Comparison of ENCODE assay signal across 14 mouse cellular contexts in the genomic region with DNA sequence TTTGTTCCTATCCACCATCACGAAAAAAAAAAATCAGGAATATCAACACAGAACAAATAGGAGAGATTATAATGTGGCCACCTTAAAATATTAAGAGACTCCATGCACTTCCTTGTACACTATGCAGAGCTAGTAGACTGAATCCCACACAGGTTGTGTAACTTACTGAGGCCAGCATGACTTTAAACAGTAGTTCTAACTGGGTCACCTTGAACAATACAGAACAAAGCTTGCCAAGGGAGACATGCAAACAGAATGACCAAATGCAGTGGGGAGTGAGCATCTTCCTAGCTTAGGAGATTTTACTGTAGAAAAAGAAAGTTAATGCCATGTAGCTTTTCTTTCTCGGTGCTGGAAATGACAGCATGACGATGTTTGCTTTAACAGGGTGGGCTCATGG. TPM values are rescaled to one million over a fixed set of nuclear protein-coding genes. Genes with fewer than 3 reads are reported as not detected.
DNase-seq lines count a peak whose midpoint lies in the region; ATAC-seq and TF ChIP-seq lines count a peak whose summit lies in the region.
"Had no signal": no experiment of that assay in that cellular context is flagged by ENCODE, and none has a peak within 500 bp of the region (broad histone marks: within the 10 kb centered on the region; RNA-seq: fewer than 3 reads in every experiment).

No protein-coding gene starts in this region.

- H3K4me1 ChIP-seq in heart, embryonic 15.5 days (replicated peaks): peaks cover 31% of the 10 kb centered on the region
- peaks cover 23% of the 10 kb centered on the region for H3K4me1 ChIP-seq in heart, embryonic 11.5 days (ENCODE audit: control insufficient read depth, insufficient read depth, low read length)
- H3K4me1 ChIP-seq in forebrain, embryonic 15.5 days: peaks cover 49% of the 10 kb centered on the region
- H3K4me1 ChIP-seq in midbrain, postnatal 0 days (ENCODE audit: insufficient read depth, low read length): peaks cover 13% of the 10 kb centered on the region

- no peak overlapping the region for H3K4me2 ChIP-seq in heart, embryonic 15.5 days
- H3K4me2 ChIP-seq in heart, embryonic 11.5 days: no peak overlapping the region
- H3K4me2 ChIP-seq in forebrain, embryonic 15.5 days (replicated peaks): no peak overlapping the region
- no peak overlapping the region for H3K4me2 ChIP-seq in midbrain, postnatal 0 days (ENCODE audit: low read depth, low read length, poor library complexity, severe bottlenecking)
- H3K4me2 ChIP-seq: limb, embryonic 13.5 days had no signal

- no peak overlapping the region for H3K9ac ChIP-seq in heart, embryonic 15.5 days
- no peak overlapping the region for H3K9ac ChIP-seq in heart, embryonic 11.5 days (ENCODE audit: low read depth, low read length)
- H3K9ac ChIP-seq in forebrain, embryonic 15.5 days (replicated peaks): no peak overlapping the region
- H3K9ac ChIP-seq in midbrain, postnatal 0 days (replicated peaks; ENCODE audit: low read length, poor library complexity, severe bottlenecking): no peak overlapping the region
- H3K9ac ChIP-seq: limb, embryonic 13.5 days had no signal

- intact Hi-C loops in left cerebral cortex, adult 2 months (cut with DNase I): no loop called here
- intact Hi-C loops in left cerebral cortex, postnatal 25 days (cut with DNase I): no loop called here

- H3K4me3 ChIP-seq in heart, embryonic 15.5 days: no peak overlapping the region
- no peak overlapping the region for H3K4me3 ChIP-seq in heart, embryonic 11.5 days (ENCODE audit: low read depth, low read length)
- no peak overlapping the region for H3K4me3 ChIP-seq in left cerebral cortex, adult 2 months
- no peak overlapping the region for H3K4me3 ChIP-seq in forebrain, embryonic 15.5 days
- H3K4me3 ChIP-seq in midbrain, postnatal 0 days (ENCODE audit: low read depth, low read length): no peak overlapping the region
- H3K4me3 ChIP-seq: limb, embryonic 13.5 days had no signal

- ATAC-seq in heart, embryonic 15.5 days (replicated peaks; ENCODE audit: insufficient number of reproducible peaks, insufficient read depth, low FRiP score, low read depth): no peak
- no peak for ATAC-seq in heart, embryonic 11.5 days (replicated peaks; ENCODE audit: insufficient number of reproducible peaks, low FRiP score, low TSS enrichment)
- ATAC-seq in forebrain, embryonic 15.5 days (replicated peaks): no peak
- ATAC-seq in midbrain, postnatal 0 days (ENCODE audit: low FRiP score): no peak

- no peaks in the 10 kb centered on the region for H3K27me3 ChIP-seq in heart, embryonic 15.5 days
- no peaks in the 10 kb centered on the region for H3K27me3 ChIP-seq in heart, embryonic 11.5 days (ENCODE audit: control insufficient read depth, insufficient read depth, low read length)
- no peaks in the 10 kb centered on the region for H3K27me3 ChIP-seq in forebrain, embryonic 15.5 days
- no peaks in the 10 kb centered on the region for H3K27me3 ChIP-seq in midbrain, postnatal 0 days (ENCODE audit: insufficient read depth, low read length)
- H3K27me3 ChIP-seq: CH12.LX; limb, embryonic 13.5 days had no signal

- no peak for DNase-seq in left cerebral cortex, adult 2 months (ENCODE audit: extremely low spot score in 1 of 2, low spot score in 2 of 2)
- DNase-seq in left cerebral cortex, postnatal 25 days (ENCODE audit: low spot score in 2 of 2): no peak
- DNase-seq in midbrain, postnatal 0 days (ENCODE audit: low spot score): no peak
- no peak for DNase-seq in cerebellum, adult 8-10 months
- no peak for DNase-seq in adipocyte (ENCODE audit: low spot score)
- DNase-seq: adrenal gland, postnatal 36 days; cerebellum, adult 2 months; layer of hippocampus, adult 9-11 months had no signal

- WGBS in heart, embryonic 15.5 days: 72% methylated on average over 3 of the region's 3 CpGs
- 76% methylated on average over 3 of the region's 3 CpGs for WGBS in heart, embryonic 11.5 days (ENCODE audit: insufficient replicate concordance)
- 75% methylated on average over 3 of the region's 3 CpGs for WGBS in forebrain, embryonic 15.5 days
- 74% methylated on average over 3 of the region's 3 CpGs for WGBS in midbrain, postnatal 0 days

- H3K36me3 ChIP-seq in heart, embryonic 15.5 days: no peaks in the 10 kb centered on the region
- no peaks in the 10 kb centered on the region for H3K36me3 ChIP-seq in heart, embryonic 11.5 days (ENCODE audit: control insufficient read depth, insufficient read depth, low read length)
- no peaks in the 10 kb centered on the region for H3K36me3 ChIP-seq in forebrain, embryonic 15.5 days
- no peaks in the 10 kb centered on the region for H3K36me3 ChIP-seq in midbrain, postnatal 0 days (ENCODE audit: insufficient read depth, low read length)
- H3K36me3 ChIP-seq: limb, embryonic 13.5 days had no signal

- H3K27ac ChIP-seq in heart, embryonic 15.5 days: peak overlapping the region; percentile 34
- H3K27ac ChIP-seq in heart, embryonic 11.5 days (ENCODE audit: low read depth, low read length): no peak overlapping the region
- peak overlapping the region; percentile 58 for H3K27ac ChIP-seq in left cerebral cortex, adult 2 months
- H3K27ac ChIP-seq in forebrain, embryonic 15.5 days (replicated peaks): peak overlapping the region; percentile 78
- H3K27ac ChIP-seq in midbrain, postnatal 0 days (ENCODE audit: low read depth, low read length): peak overlapping the region; percentile 75; the same call in 1 of the 2 replicates
- H3K27ac ChIP-seq: limb, embryonic 13.5 days; macrophage had no signal

- H3K9me3 ChIP-seq in heart, embryonic 15.5 days (replicated peaks): no peaks in the 10 kb centered on the region
- H3K9me3 ChIP-seq in heart, embryonic 11.5 days (replicated peaks; ENCODE audit: control insufficient read depth, low read length): no peaks in the 10 kb centered on the region
- H3K9me3 ChIP-seq in forebrain, embryonic 15.5 days: no peaks in the 10 kb centered on the region
- no peaks in the 10 kb centered on the region for H3K9me3 ChIP-seq in midbrain, postnatal 0 days (ENCODE audit: low read length)
- H3K9me3 ChIP-seq: limb, embryonic 13.5 days had no signal

- TF ChIP-seq CTCF in left cerebral cortex, adult 2 months (IDR thresholded peaks at IDR 0.05): no peak
- TF ChIP-seq CTCF in midbrain, postnatal 0 days (IDR thresholded peaks at IDR 0.05): no peak

RNA-seq across cellular contexts. Expression of gene Tom1l2, which starts 52.4 kb away (rescaled TPM):
- polyA plus RNA-seq in heart, embryonic 15.5 days (2015; fragmentation: Nextera tagmentation; extraction: Ambion mirVana): 30.0 and 37.8 TPM in 2 replicates
- polyA plus RNA-seq in heart, embryonic 11.5 days (2014; fragmentation: Nextera tagmentation; extraction: Ambion mirVana): 14.7 and 16.0 TPM in 2 replicates
- total RNA-seq in left cerebral cortex, adult 2 months (2021): 100 to 1,000 TPM; 216 to 221 TPM
- total RNA-seq in left cerebral cortex, postnatal 25 days (2021): 100 to 1,000 TPM; 200 to 203 TPM
- 47.9 and 48.7 TPM in 2 replicates for polyA plus RNA-seq in forebrain, embryonic 15.5 days (2015; fragmentation: Nextera tagmentation; extraction: Ambion mirVana)
- total RNA-seq in midbrain, postnatal 0 days (2014; rRNA removed): 108 and 120 TPM in 2 replicates
- 49.4 and 51.6 TPM in 2 replicates for polyA plus RNA-seq in midbrain, postnatal 0 days (2015; fragmentation: Nextera tagmentation; extraction: Ambion mirVana)

RNA-seq across cellular contexts. Expression of gene Drc3, which starts 52.8 kb away (rescaled TPM):
- polyA plus RNA-seq in heart, embryonic 15.5 days (2015; fragmentation: Nextera tagmentation; extraction: Ambion mirVana): 2.9 and 3.1 TPM in 2 replicates
- 1.9 TPM in 2 replicates for polyA plus RNA-seq in heart, embryonic 11.5 days (2014; fragmentation: Nextera tagmentation; extraction: Ambion mirVana)
- 10 to 100 TPM; 11.7 to 12.5 TPM for total RNA-seq in left cerebral cortex, adult 2 months (2021)
- total RNA-seq in left cerebral cortex, postnatal 25 days (2021): 10 to 100 TPM in 1 of 2 experiments, 1 to 10 TPM in 1; 9.1 to 11.1 TPM
- polyA plus RNA-seq in forebrain, embryonic 15.5 days (2015; fragmentation: Nextera tagmentation; extraction: Ambion mirVana): 5.7 and 7.3 TPM in 2 replicates
- 9.2 and 14.1 TPM in 2 replicates for total RNA-seq in midbrain, postnatal 0 days (2014; rRNA removed)
- 7.1 and 8.6 TPM in 2 replicates for polyA plus RNA-seq in midbrain, postnatal 0 days (2015; fragmentation: Nextera tagmentation; extraction: Ambion mirVana)
- polyA plus RNA-seq: macrophage had no signal
